In genomic region chr19:36602535-36603312, GRCm38 (mm10) we compare ENCODE assay signal across 23 mouse cellular contexts. TPM values are rescaled to one million over a fixed set of nuclear protein-coding genes. Genes with fewer than 3 reads are reported as not detected.
DNase-seq lines count a peak whose midpoint lies in the region; ATAC-seq and TF ChIP-seq lines count a peak whose summit lies in the region.
"Had no signal": no experiment of that assay in that cellular context is flagged by ENCODE, and none has a peak within 500 bp of the region (broad histone marks: within the 10 kb centered on the region; RNA-seq: fewer than 3 reads in every experiment).

No protein-coding gene starts in this region.

- no peak overlapping the region for H3K4me2 ChIP-seq in midbrain, embryonic 12.5 days (replicated peaks)
- no peak overlapping the region for H3K4me2 ChIP-seq in midbrain, embryonic 16.5 days (ENCODE audit: low read length)
- no peak overlapping the region for H3K4me2 ChIP-seq in hindbrain, embryonic 11.5 days (replicated peaks; ENCODE audit: low read depth, low read length)
- H3K4me2 ChIP-seq: embryonic facial prominence, embryonic 13.5 days; limb, embryonic 12.5 days; liver, embryonic 13.5 days; lung, embryonic 14.5 days had no signal

- 47% methylated on average over 11 of the region's 11 CpGs for WGBS in midbrain, embryonic 12.5 days
- 42% methylated on average over 11 of the region's 11 CpGs for WGBS in midbrain, embryonic 16.5 days
- WGBS in hindbrain, embryonic 11.5 days: 30% methylated on average over 11 of the region's 11 CpGs

- H3K9ac ChIP-seq in midbrain, embryonic 12.5 days (replicated peaks): no peak overlapping the region
- H3K9ac ChIP-seq in midbrain, embryonic 16.5 days (ENCODE audit: low read depth, low read length): no peak overlapping the region
- no peak overlapping the region for H3K9ac ChIP-seq in hindbrain, embryonic 11.5 days (ENCODE audit: low read depth, low read length)
- H3K9ac ChIP-seq: embryonic facial prominence, embryonic 13.5 days; forebrain, postnatal 0 days; limb, embryonic 12.5 days; liver, embryonic 13.5 days; lung, embryonic 14.5 days had no signal

- no peaks in the 10 kb centered on the region for H3K36me3 ChIP-seq in midbrain, embryonic 12.5 days
- 0 out of 2 replicates have a peak, but pooled peaks cover 2% of the 10 kb centered on the region for H3K36me3 ChIP-seq in midbrain, embryonic 16.5 days (ENCODE audit: control insufficient read depth, insufficient read depth, low read length)
- H3K36me3 ChIP-seq in hindbrain, embryonic 11.5 days (ENCODE audit: control insufficient read depth, insufficient read depth, low read length): no peaks in the 10 kb centered on the region
- H3K36me3 ChIP-seq: embryonic facial prominence, embryonic 13.5 days; heart, embryonic 10.5 days; limb, embryonic 12.5 days; liver, embryonic 13.5 days had no signal

- 0 out of 2 replicates have a peak overlapping the region, but pooled peaks have one; percentile 10 for H3K27ac ChIP-seq in midbrain, embryonic 12.5 days (replicated peaks)
- no peak overlapping the region for H3K27ac ChIP-seq in midbrain, embryonic 16.5 days (ENCODE audit: low read length)
- peak overlapping the region; percentile 48 for H3K27ac ChIP-seq in hindbrain, embryonic 11.5 days (ENCODE audit: low read depth, low read length)
- H3K27ac ChIP-seq in left cerebral cortex, adult 2 months: no peak overlapping the region
- H3K27ac ChIP-seq: embryonic facial prominence, embryonic 13.5 days; heart, embryonic 10.5 days; limb, embryonic 12.5 days; liver, embryonic 13.5 days had no signal

- intact Hi-C loops in left cerebral cortex, adult 2 months (cut with DNase I): no loop called here

- no peak overlapping the region for H3K4me3 ChIP-seq in midbrain, embryonic 12.5 days
- no peak overlapping the region for H3K4me3 ChIP-seq in midbrain, embryonic 16.5 days (ENCODE audit: low read depth, low read length)
- no peak overlapping the region for H3K4me3 ChIP-seq in hindbrain, embryonic 11.5 days (ENCODE audit: low read depth, low read length)
- H3K4me3 ChIP-seq in left cerebral cortex, adult 2 months: no peak overlapping the region
- H3K4me3 ChIP-seq: embryonic facial prominence, embryonic 13.5 days; heart, embryonic 10.5 days; limb, embryonic 12.5 days; liver, embryonic 13.5 days had no signal

- H3K4me1 ChIP-seq in midbrain, embryonic 12.5 days: peaks cover 6% of the 10 kb centered on the region; the same call in 1 of the 2 replicates
- no peaks in the 10 kb centered on the region for H3K4me1 ChIP-seq in midbrain, embryonic 16.5 days (ENCODE audit: control insufficient read depth, insufficient read depth, low read length)
- no peaks in the 10 kb centered on the region; the same call in 1 of the 2 replicates for H3K4me1 ChIP-seq in hindbrain, embryonic 11.5 days (replicated peaks; ENCODE audit: control insufficient read depth, insufficient read depth, low read length)
- H3K4me1 ChIP-seq: embryonic facial prominence, embryonic 13.5 days; limb, embryonic 12.5 days; liver, embryonic 13.5 days had no signal

- ATAC-seq in midbrain, embryonic 12.5 days (ENCODE audit: low FRiP score, low read depth): peak; percentile 87
- no peak for ATAC-seq in midbrain, embryonic 16.5 days
- peak; percentile 92 for ATAC-seq in hindbrain, embryonic 11.5 days (ENCODE audit: low FRiP score)
- ATAC-seq: forebrain, postnatal 0 days; inflammation-experienced regulatory T-cells, adult 6 months had no signal

- DNase-seq in hindbrain, embryonic 11.5 days (ENCODE audit: low spot score): peak; percentile 52
- peak; percentile 19 for DNase-seq in mesoderm, embryonic 11.5 days (ENCODE audit: low read depth, low spot score)
- DNase-seq in retina, embryonic 14.5 days (ENCODE audit: low spot score): peak; percentile 54
- DNase-seq in left cerebral cortex, adult 2 months (ENCODE audit: extremely low spot score in 1 of 2, low spot score in 2 of 2): no peak
- DNase-seq in gastrocnemius, postnatal 25 days: no peak
- no peak for DNase-seq in layer of hippocampus, adult 18-20 months (ENCODE audit: low spot score in 2 of 2)
- DNase-seq: adrenal gland, postnatal 36 days; B cell, adult 2 months; cerebellum, adult 18-20 months; cerebellum, postnatal 36 days; forebrain, postnatal 0 days; kidney, adult 2 months; kidney, postnatal 25 days; layer of hippocampus, adult 9-11 months; liver, embryonic 13.5 days; lung, embryonic 14.5 days; lung, postnatal 4 days had no signal

- no peaks in the 10 kb centered on the region for H3K9me3 ChIP-seq in midbrain, embryonic 12.5 days
- no peaks in the 10 kb centered on the region for H3K9me3 ChIP-seq in midbrain, embryonic 16.5 days (replicated peaks; ENCODE audit: control insufficient read depth, low read length, poor library complexity, severe bottlenecking)
- H3K9me3 ChIP-seq in hindbrain, embryonic 11.5 days (ENCODE audit: control insufficient read depth, low read length): no peaks in the 10 kb centered on the region
- H3K9me3 ChIP-seq: embryonic facial prominence, embryonic 13.5 days; heart, embryonic 10.5 days; limb, embryonic 12.5 days; liver, embryonic 13.5 days had no signal

- no peaks in the 10 kb centered on the region for H3K27me3 ChIP-seq in midbrain, embryonic 12.5 days
- H3K27me3 ChIP-seq in midbrain, embryonic 16.5 days (ENCODE audit: control insufficient read depth, insufficient read depth, low read depth, low read length): no peaks in the 10 kb centered on the region
- no peaks in the 10 kb centered on the region for H3K27me3 ChIP-seq in hindbrain, embryonic 11.5 days (ENCODE audit: control insufficient read depth, insufficient read depth, low read length)
- H3K27me3 ChIP-seq: embryonic facial prominence, embryonic 13.5 days; limb, embryonic 12.5 days; liver, embryonic 13.5 days had no signal

- no peak for TF ChIP-seq CTCF in left cerebral cortex, adult 2 months (IDR thresholded peaks at IDR 0.05)

RNA-seq across cellular contexts. Expression of gene Hectd2, which starts 48.3 kb away (rescaled TPM):
- polyA plus RNA-seq in midbrain, embryonic 12.5 days (2016; fragmentation: Nextera tagmentation; extraction: Ambion mirVana): 6.6 and 7.0 TPM in 2 replicates
- polyA plus RNA-seq in midbrain, embryonic 16.5 days (2015; fragmentation: Nextera tagmentation; extraction: Ambion mirVana): 11.3 and 11.9 TPM in 2 replicates
- 9.3 and 10.9 TPM in 2 replicates for polyA plus RNA-seq in hindbrain, embryonic 11.5 days (2014; fragmentation: Nextera tagmentation; extraction: Ambion mirVana)
- total RNA-seq in left cerebral cortex, adult 2 months (2021): 10 to 100 TPM; 24.6 to 28.7 TPM
- 1 to 10 TPM; 2.9 to 4.7 TPM for total RNA-seq in gastrocnemius, postnatal 25 days (2021)
- total RNA-seq in layer of hippocampus, adult 18-20 months (2021): 10 to 100 TPM; 33.8 to 38.8 TPM

Comparison
In these comparisons a context has a peak if more than half of its experiments do, and no peak if none do; other contexts are left out.
1. H3K27ac ChIP-seq: peak in midbrain, embryonic 12.5 days (single experiment) and hindbrain, embryonic 11.5 days (single experiment); none in midbrain, embryonic 16.5 days (single experiment) and left cerebral cortex, adult 2 months (single experiment).
2. DNase-seq: peak in hindbrain, embryonic 11.5 days (single experiment), mesoderm, embryonic 11.5 days (single experiment) and retina, embryonic 14.5 days (single experiment); none in left cerebral cortex, adult 2 months (0 of 2), gastrocnemius, postnatal 25 days (single experiment) and layer of hippocampus, adult 18-20 months (0 of 2).
3. RNA of gene Hectd2, which starts 48.3 kb away (total RNA-seq): 33.8 to 38.8 TPM in layer of hippocampus, adult 18-20 months and 24.6 to 28.7 TPM in left cerebral cortex, adult 2 months; 2.9 to 4.7 TPM in gastrocnemius, postnatal 25 days; every median in the first group is over 4 times any median in the second.